Mouse (Mus musculus) midbrain, embryonic 11.5 days (tissue): Measurements from ENCODE around the gene Ergic1. TPM values are rescaled to one million over a fixed set of nuclear protein-coding genes. Genes with fewer than 3 reads are reported as not detected.

ENCODE experiments used
- ATAC-seq: fragments of 200-750 bp; cut with Nextera tagmentation; 2 replicates; pipeline ENCODE4 v1.8.0; 2017; ENCODE audit warnings: moderate TSS enrichment, moderate library complexity; ENCODE audit not compliant: low FRiP score
- DNase-seq: peaks from one replicate; pipeline ENCODE4 v3.0.0; 2015; ENCODE audit warnings: low spot score; ENCODE audit errors: missing footprints
- H3K27ac ChIP-seq: fragments of 300-500 bp; sonication (generic); 2 replicates; pipeline ENCODE4 v1.5.1; 2014; ENCODE audit warnings: low read depth, low read length
- H3K27me3 ChIP-seq: fragments of 300-500 bp; sonication (generic); 2 replicates; pipeline ENCODE4 v1.6.1; 2014; ENCODE audit warnings: mild to moderate bottlenecking, low read length, moderate library complexity, mixed read lengths; ENCODE audit not compliant: control insufficient read depth, insufficient read depth
- H3K36me3 ChIP-seq: fragments of 300-500 bp; sonication (generic); 2 replicates; pipeline ENCODE4 v1.6.1; 2014; ENCODE audit warnings: mild to moderate bottlenecking, low read length, moderate library complexity, mixed read lengths; ENCODE audit not compliant: control insufficient read depth, insufficient read depth
- H3K4me1 ChIP-seq: fragments of 300-500 bp; sonication (generic); 2 replicates; pipeline ENCODE4 v1.6.1; 2014; ENCODE audit warnings: low read length; ENCODE audit not compliant: control insufficient read depth, insufficient read depth
- H3K4me2 ChIP-seq: fragments of 300-500 bp; sonication (generic); 2 replicates; pipeline ENCODE4 v1.6.1; 2014; ENCODE audit warnings: mild to moderate bottlenecking, moderate library complexity
- H3K4me3 ChIP-seq: fragments of 300-500 bp; sonication (generic); 2 replicates; pipeline ENCODE4 v1.5.1; 2014; ENCODE audit warnings: low read depth, low read length
- H3K9ac ChIP-seq: fragments of 300-500 bp; sonication (generic); 2 replicates; pipeline ENCODE4 v1.6.1; 2014; ENCODE audit warnings: low read length
- H3K9me3 ChIP-seq: fragments of 300-500 bp; sonication (generic); 2 replicates; pipeline ENCODE4 v1.6.1; 2016; ENCODE audit warnings: low read length; ENCODE audit not compliant: control insufficient read depth
- WGBS: fragments of 180-500 bp; shearing (Covaris S2); extraction: QIAGEN DNeasy Blood & Tissue Kit; methylation state at CpG from one replicate; pipeline ENCODE4 v1.1.7; 2014; 5-methylcytosine and 5-hydroxymethylcytosine counted together
- polyA plus RNA-seq: library from polyadenylated mRNA; unstranded; fragments of >200 nt; fragmentation: Nextera tagmentation; extraction: Ambion mirVana; gene quantifications from 2 replicates; pipeline ENCODE4 v1.2.1, GENCODE M21; 2014

Ergic1 gene
- polyA plus RNA-seq, 1 experiment from 2014 or later, result 129 TPM

GRCm38 (mm10) chr17:26578162-26578561, 16.9 kb downstream of the Ergic1 start:
- H3K4me1 ChIP-seq, result no peaks in the 10 kb centered on the region
- H3K36me3 ChIP-seq, result no peaks in the 10 kb centered on the region
- H3K4me2 ChIP-seq, result no peak overlapping the region
- H3K27ac ChIP-seq, result no peak overlapping the region
- DNase-seq (no peak), ATAC-seq (no peak)
- no peak overlapping the region for H3K4me3 ChIP-seq
- H3K27me3 ChIP-seq, result no peaks in the 10 kb centered on the region
- 90% methylated on average over 7 of the region's 7 CpGs for WGBS
- H3K9me3 ChIP-seq, result no peaks in the 10 kb centered on the region
- no peak overlapping the region for H3K9ac ChIP-seq

- Histone ChIP-seq H3K4me2 (no peak overlapping the region), H3K9ac (no peak overlapping the region), H3K27me3 (no peaks in the 10 kb centered on the region), H3K27ac (no peak overlapping the region), H3K4me3 (no peak overlapping the region), H3K36me3 (no peaks in the 10 kb centered on the region), H3K9me3 (no peaks in the 10 kb centered on the region), H3K4me1 (no peaks in the 10 kb centered on the region)
- DNase-seq (no peak), ATAC-seq (no peak)
- 96% methylated on average over 11 of the region's 11 CpGs for WGBS
These were observed 17.5 kb downstream of the Ergic1 start for GRCm38 (mm10) chr17:26578771-26579170.

GRCm38 (mm10) chr17:26579396-26579795, 18.1 kb downstream of the Ergic1 start:
- no peak overlapping the region for H3K9ac ChIP-seq
- H3K4me2 ChIP-seq, result no peak overlapping the region
- H3K36me3 ChIP-seq, result no peaks in the 10 kb centered on the region
- H3K27ac ChIP-seq, result no peak overlapping the region
- no peak for ATAC-seq
- H3K27me3 ChIP-seq, result no peaks in the 10 kb centered on the region
- no peak for DNase-seq
- H3K4me3 ChIP-seq, result no peak overlapping the region
- H3K9me3 ChIP-seq, result no peaks in the 10 kb centered on the region
- no peaks in the 10 kb centered on the region for H3K4me1 ChIP-seq
- 90% methylated on average over 6 of the region's 6 CpGs for WGBS

GRCm38 (mm10) chr17:26580873-26581401, 19.6 kb downstream of the Ergic1 start:
- no peaks in the 10 kb centered on the region for H3K27me3 ChIP-seq
- H3K36me3 ChIP-seq, result no peaks in the 10 kb centered on the region

GRCm38 (mm10) chr17:26582297-26582696, 21.0 kb downstream of the Ergic1 start:
- 96% methylated on average over 5 of the region's 5 CpGs for WGBS
- no peaks in the 10 kb centered on the region for H3K36me3 ChIP-seq
- no peaks in the 10 kb centered on the region for H3K27me3 ChIP-seq
- no peaks in the 10 kb centered on the region for H3K4me1 ChIP-seq
- no peak overlapping the region for H3K4me3 ChIP-seq
- DNase-seq (no peak), ATAC-seq (no peak)
- H3K27ac ChIP-seq, result no peak overlapping the region
- H3K4me2 ChIP-seq, result no peak overlapping the region
- no peak overlapping the region for H3K9ac ChIP-seq
- no peaks in the 10 kb centered on the region for H3K9me3 ChIP-seq

More at GRCm38 (mm10) chr17:26580873-26581401, 19.6 kb downstream of the Ergic1 start:
- H3K9me3 ChIP-seq, result no peaks in the 10 kb centered on the region
- H3K4me1 ChIP-seq, result no peaks in the 10 kb centered on the region
- no peak for ATAC-seq
- H3K4me2 ChIP-seq, result no peak overlapping the region
- no peak overlapping the region for H3K9ac ChIP-seq
- no peak for DNase-seq
- H3K27ac ChIP-seq, result no peak overlapping the region
- no peak overlapping the region for H3K4me3 ChIP-seq
- WGBS, result 100% methylated on average over 3 of the region's 3 CpGs

- Histone ChIP-seq H3K27ac (no peak overlapping the region), H3K9me3 (no peaks in the 10 kb centered on the region), H3K9ac (no peak overlapping the region), H3K36me3 (no peaks in the 10 kb centered on the region), H3K27me3 (no peaks in the 10 kb centered on the region), H3K4me3 (no peak overlapping the region), H3K4me2 (no peak overlapping the region), H3K4me1 (no peaks in the 10 kb centered on the region)
- ATAC-seq, result no peak
- 91% methylated on average over 9 of the region's 9 CpGs for WGBS
- DNase-seq, result no peak
These were observed 21.8 kb downstream of the Ergic1 start for GRCm38 (mm10) chr17:26583056-26583455.

- Histone ChIP-seq H3K9me3 (no peaks in the 10 kb centered on the region), H3K4me2 (no peak overlapping the region), H3K27me3 (no peaks in the 10 kb centered on the region), H3K9ac (no peak overlapping the region), H3K4me1 (no peaks in the 10 kb centered on the region), H3K36me3 (no peaks in the 10 kb centered on the region), H3K4me3 (no peak overlapping the region), H3K27ac (no peak overlapping the region)
- 96% methylated on average over 6 of the region's 6 CpGs for WGBS
- no peak for ATAC-seq
- DNase-seq, result no peak
These were observed 22.3 kb downstream of the Ergic1 start for GRCm38 (mm10) chr17:26583606-26584005.

GRCm38 (mm10) chr17:26584063-26584462, 22.8 kb downstream of the Ergic1 start:
- no peak overlapping the region for H3K4me2 ChIP-seq
- ATAC-seq (no peak), DNase-seq (no peak)
- H3K9me3 ChIP-seq, result no peaks in the 10 kb centered on the region
- no peaks in the 10 kb centered on the region for H3K4me1 ChIP-seq
- H3K4me3 ChIP-seq, result no peak overlapping the region
- H3K27ac ChIP-seq, result no peak overlapping the region
- H3K9ac ChIP-seq, result no peak overlapping the region
- H3K36me3 ChIP-seq, result no peaks in the 10 kb centered on the region
- WGBS, result 74% methylated on average over 4 of the region's 4 CpGs
- no peaks in the 10 kb centered on the region for H3K27me3 ChIP-seq

- Histone ChIP-seq H3K9ac (no peak overlapping the region), H3K4me1 (no peaks in the 10 kb centered on the region), H3K36me3 (no peaks in the 10 kb centered on the region), H3K4me2 (no peak overlapping the region), H3K9me3 (no peaks in the 10 kb centered on the region), H3K27me3 (no peaks in the 10 kb centered on the region), H3K27ac (no peak overlapping the region), H3K4me3 (no peak overlapping the region)
- 71% methylated on average over 15 of the region's 15 CpGs for WGBS
- DNase-seq, result no peak
- no peak for ATAC-seq
These were observed 23.4 kb downstream of the Ergic1 start for GRCm38 (mm10) chr17:26584558-26585136.
